Mouse (Mus musculus) R1 (cell line): ENCODE data around the gene 1700093K21Rik.
A peak's percentile ranks its signal among the peaks of the same experiment; 100 is the strongest.

Source experiments
- DNase-seq: peaks from one replicate; pipeline ENCODE4 v3.0.0-alpha.2; 2018; ENCODE audit warnings: low read depth, low spot score

The 1700093K21Rik gene

GRCm38 (mm10) chr11:23520473-23521205 lies at the start of gene 1700093K21Rik:
1700093K21Rik (minus strand) TSS chr11:23521155.
- peak; percentile 94 for DNase-seq

DNA sequence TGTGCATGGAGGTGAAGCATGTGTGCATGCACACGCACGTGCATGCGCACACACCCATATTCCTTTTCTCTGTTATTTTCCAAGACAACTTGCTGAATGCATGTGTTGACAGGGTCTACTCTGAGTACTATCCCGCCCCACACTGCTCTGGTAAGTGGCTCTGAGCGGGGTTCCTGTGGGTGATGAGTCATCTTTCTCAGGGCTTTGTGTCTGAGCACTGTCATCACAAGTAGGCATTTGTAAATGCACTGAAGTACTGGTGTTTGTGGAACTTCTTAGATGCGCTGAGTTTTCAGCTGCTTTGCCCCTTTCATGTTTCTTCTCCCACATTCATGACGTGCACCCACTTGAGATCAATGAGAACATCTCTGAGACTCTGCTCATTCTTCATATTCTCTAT lies 49.2 kb upstream of the 1700093K21Rik start:
- peak; percentile 23 for DNase-seq

DNA sequence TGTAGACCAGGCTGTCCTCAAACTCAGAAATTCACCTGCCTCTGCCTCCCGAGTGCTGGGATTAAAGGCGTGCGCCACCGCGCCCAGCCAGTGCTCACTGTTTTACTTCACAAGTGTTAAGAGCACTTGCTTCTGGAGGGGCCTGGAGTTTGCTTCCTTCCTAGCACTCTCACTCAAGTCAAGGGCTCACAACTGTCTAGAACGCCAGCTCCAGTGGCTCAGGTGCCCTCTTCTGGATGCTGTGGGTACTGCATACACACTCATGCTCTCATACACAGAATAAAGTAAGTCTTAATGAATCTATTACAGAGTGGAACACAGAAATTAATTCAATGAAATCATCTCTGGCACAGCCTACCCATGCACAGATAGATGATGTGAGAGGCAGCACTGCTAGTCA lies 44.8 kb upstream of the 1700093K21Rik start:
- peak; percentile 84 for DNase-seq

DNA sequence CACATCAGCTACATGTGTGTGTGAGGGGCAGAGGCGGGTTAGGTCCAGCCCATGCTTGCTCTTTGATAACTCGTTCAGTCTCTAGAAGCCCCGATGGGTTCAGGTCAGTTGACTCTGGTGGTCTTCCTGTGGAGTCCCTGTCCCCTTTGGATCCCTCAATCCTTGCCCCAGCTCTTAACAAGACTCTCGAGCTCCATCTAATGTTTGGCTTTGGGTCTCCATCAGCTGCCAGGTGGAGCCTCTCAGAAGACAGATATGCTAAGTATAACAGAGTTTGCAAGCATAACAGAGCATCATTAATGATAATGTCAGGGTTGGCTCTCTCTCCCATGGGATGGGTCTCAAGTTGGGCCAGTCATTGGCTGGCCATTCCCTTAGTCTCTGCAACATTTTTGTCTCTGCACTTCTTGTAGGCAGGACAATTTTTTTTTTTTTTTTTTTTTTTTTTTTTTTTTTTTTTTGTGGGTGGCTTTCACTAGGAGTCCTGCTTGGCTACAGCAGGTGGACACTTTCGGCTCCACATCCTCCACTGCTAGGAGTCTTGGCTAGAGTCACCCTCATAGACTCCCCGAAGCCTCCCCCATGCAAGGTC lies 36.2 kb upstream of the 1700093K21Rik start:
- peak; percentile 63 for DNase-seq

- DNase-seq: no peak
Measured at GRCm38 (mm10) chr11:23537446-23537845, 16.5 kb upstream of the 1700093K21Rik start.

DNA sequence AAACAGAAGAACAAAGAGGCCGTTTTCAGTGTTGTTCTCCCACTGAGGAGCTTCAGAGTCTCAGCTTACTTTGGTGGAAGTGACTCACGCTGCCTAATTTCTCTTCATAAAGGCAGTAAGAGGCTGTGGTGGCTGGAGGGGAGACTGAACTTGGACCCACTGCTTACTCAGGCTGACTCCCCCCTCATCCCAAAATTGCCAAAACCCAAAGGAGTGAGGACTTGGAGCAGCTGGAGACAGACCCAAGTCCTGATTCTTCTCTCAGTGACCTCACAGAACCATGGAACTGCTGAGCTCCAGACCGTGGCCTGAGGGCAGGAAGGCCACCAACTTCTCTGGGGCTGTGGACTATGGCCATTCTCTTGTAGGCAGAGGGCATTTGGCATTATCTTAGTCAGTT lies 2.0 kb downstream of the 1700093K21Rik start:
- no peak for DNase-seq

GRCm38 (mm10) chr11:23515315-23515714 lies 5.6 kb downstream of the 1700093K21Rik start:
- DNase-seq: no peak

DNA sequence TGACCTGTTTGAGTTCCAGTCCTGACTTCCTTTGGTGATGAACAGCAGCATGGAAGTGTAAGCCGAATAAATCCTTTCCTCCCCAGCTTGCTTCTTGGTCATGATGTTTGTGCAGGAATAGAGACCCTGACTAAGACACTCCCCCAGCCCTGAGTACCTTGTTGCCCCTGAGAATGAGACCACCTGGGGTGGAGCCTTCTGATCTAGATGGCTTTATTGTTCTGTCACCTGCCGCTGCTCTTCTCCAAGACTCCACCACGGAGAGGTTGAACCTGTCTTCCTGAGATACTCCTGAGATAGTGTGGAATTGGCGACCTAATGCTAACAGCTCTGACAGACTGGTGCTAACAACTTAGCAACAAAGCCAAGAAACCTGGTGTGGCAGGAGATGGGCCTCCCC lies 6.2 kb downstream of the 1700093K21Rik start:
- peak; percentile 60 for DNase-seq

DNA sequence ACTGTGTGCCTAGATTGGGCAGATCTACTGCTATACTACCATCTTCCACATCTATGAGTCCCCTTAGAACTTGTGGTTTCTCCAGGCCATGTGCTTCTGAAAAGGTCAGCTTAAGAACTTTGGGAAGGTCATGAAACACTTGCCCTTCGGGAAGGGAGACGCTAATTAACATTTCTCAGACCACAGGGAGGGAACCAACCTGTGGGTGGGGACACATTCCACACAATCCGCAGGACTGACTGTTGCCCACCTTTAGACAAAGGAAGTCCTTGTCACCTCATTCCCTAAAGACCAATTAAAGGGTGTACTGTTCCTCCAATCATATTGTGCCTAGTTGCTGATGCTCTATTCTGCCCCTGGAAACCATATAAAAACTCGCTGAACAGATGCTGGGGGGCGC lies 16.2 kb downstream of the 1700093K21Rik start:
- DNase-seq: peak; percentile 95

- no peak for DNase-seq
Measured at GRCm38 (mm10) chr11:23498609-23499008, 22.3 kb downstream of the 1700093K21Rik start.

GRCm38 (mm10) chr11:23497718-23498509 lies 23.0 kb downstream of the 1700093K21Rik start, which contains the start of gene Ahsa2:
Ahsa2 (minus strand) TSS chr11:23498030.
- DNase-seq: peak; percentile 94

DNA sequence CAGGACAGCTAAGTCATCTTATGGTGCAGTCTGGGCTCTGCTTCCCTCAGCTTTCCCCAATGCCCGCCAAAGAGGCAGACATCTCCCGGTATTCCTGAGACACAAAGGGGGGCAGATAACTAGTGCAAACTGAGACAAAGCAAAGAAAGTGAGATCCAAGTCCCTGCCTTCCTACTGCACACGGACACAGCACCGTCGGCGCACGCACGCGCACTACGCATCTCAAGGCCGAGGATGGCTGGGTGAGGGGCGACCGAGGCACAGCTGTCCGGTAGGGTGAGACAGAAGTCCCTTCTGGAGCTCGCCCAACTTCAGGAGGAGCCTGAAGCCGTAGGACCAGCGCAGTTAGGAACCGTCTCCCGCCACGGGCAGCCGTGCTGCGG lies 23.6 kb downstream of the 1700093K21Rik start:
- DNase-seq: peak; percentile 83

GRCm38 (mm10) chr11:23496661-23497060 lies 24.3 kb downstream of the 1700093K21Rik start:
- no peak for DNase-seq

- DNase-seq: no peak
Measured at GRCm38 (mm10) chr11:23495231-23495630, 25.7 kb downstream of the 1700093K21Rik start.

- DNase-seq: no peak
Measured at GRCm38 (mm10) chr11:23492048-23492790, 28.7 kb downstream of the 1700093K21Rik start.

DNA sequence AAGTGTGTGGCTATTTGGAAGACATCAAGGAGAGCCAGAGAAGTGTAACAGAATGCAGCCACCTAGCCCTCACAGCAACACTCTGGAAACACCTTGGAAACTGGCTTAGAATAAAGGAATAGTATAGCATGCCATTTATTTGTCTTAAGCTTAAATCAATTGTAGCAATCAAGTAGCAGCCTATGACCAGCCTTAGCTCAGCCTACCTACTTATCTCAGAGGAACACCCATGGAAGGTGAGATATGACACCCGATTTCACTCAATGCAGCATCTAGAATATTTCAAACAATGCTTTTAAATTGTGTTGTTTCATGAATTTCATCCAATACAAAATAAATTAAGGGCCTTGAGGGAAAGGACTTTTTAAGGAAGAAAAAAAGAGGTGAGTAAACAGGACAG lies 31.0 kb downstream of the 1700093K21Rik start:
- no peak for DNase-seq
